Mouse (Mus musculus): Measurements from ENCODE around the gene Wfdc10. TPM values are rescaled to one million over a fixed set of nuclear protein-coding genes. Genes with fewer than 3 reads are reported as not detected.

Wfdc10 gene
- total and polyA plus RNA-seq, 2 experiments from 2014 or later = not detected

DNA sequence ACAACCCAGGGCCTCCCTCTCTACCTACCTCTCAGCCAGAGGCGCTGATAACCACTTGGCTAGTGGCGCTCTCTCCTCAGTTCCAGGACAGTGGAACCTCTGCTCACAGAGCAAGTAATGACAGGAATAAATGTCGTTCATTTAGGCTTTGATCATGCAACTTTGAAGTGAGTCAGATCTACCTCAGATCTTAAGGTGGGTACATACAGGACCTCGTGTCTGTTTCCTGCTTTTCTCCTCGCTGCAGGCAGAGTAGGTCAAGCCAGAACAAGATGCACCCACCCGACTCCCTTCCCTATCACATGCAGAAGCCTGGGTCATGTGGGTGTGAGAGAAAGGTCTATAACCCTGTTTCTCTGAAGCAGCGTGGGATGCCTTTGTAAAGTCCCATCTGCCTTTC lies 18.1 kb downstream of the Wfdc10 start, which contains the start of gene Wfdc11:
Gene Wfdc11 (minus strand): TSS at position 101 of the 400 bp plus-strand sequence.
- ATAC-seq (no peak), DNase-seq (no peak)
- no peak within 1 kb of the TSS for H3K9ac ChIP-seq
- no peaks in the 10 kb centered on the region for H3K9me3 ChIP-seq (ENCODE audit: low read length)
- no peak for TF ChIP-seq CTCF (IDR thresholded peaks at IDR 0.05; ENCODE audit: low read depth)
- WGBS = 79% methylated on average over 7 of the region's 7 CpGs
- H3K4me1 ChIP-seq (ENCODE audit: insufficient read depth) = no peaks in the 10 kb centered on the region
- H3K4me2 ChIP-seq (ENCODE audit: low read depth) = no peak within 1 kb of the TSS
- H3K27me3 ChIP-seq (ENCODE audit: insufficient read depth, low read length) = no peaks in the 10 kb centered on the region
- H3K4me3 ChIP-seq (ENCODE audit: low read depth, low read length) = no peak within 1 kb of the TSS
- H3K27ac ChIP-seq (ENCODE audit: low read depth, low read length) = no peak within 1 kb of the TSS
- no peaks in the 10 kb centered on the region for H3K36me3 ChIP-seq (ENCODE audit: insufficient read depth)

DNA sequence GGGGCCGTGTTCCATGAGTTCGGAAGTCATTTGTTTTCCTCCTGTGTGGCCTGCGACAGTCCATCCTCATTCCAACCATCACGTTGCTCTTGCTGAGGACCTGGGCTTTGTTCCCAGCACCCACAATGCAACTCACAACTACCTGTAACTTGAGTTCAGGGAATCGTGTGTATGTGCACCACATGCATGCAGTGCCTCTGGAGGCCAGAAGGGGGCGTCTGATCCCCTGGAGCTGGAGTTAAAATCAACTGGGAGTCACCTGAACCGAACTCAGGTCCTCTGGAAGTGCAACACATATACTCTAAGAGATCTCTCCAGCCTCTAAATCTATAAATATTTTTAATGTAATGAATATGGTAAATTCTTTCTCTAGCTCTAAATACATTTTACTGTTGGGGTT lies 20.3 kb downstream of the Wfdc10 start:
- Histone ChIP-seq H3K9me3 (ENCODE audit: low read length) (no peaks in the 10 kb centered on the region), H3K4me1 (ENCODE audit: insufficient read depth) (no peaks in the 10 kb centered on the region), H3K27ac (ENCODE audit: low read depth, low read length) (no peak overlapping the region), H3K9ac (no peak overlapping the region), H3K4me2 (ENCODE audit: low read depth) (no peak overlapping the region), H3K4me3 (ENCODE audit: low read depth, low read length) (no peak overlapping the region), H3K36me3 (ENCODE audit: insufficient read depth) (no peaks in the 10 kb centered on the region), H3K27me3 (ENCODE audit: insufficient read depth, low read length) (no peaks in the 10 kb centered on the region)
- TF ChIP-seq CTCF (IDR thresholded peaks at IDR 0.05; ENCODE audit: low read depth) = no peak
- ATAC-seq (no peak), DNase-seq (no peak)
- WGBS = 76% methylated on average over 7 of the region's 7 CpGs

DNA sequence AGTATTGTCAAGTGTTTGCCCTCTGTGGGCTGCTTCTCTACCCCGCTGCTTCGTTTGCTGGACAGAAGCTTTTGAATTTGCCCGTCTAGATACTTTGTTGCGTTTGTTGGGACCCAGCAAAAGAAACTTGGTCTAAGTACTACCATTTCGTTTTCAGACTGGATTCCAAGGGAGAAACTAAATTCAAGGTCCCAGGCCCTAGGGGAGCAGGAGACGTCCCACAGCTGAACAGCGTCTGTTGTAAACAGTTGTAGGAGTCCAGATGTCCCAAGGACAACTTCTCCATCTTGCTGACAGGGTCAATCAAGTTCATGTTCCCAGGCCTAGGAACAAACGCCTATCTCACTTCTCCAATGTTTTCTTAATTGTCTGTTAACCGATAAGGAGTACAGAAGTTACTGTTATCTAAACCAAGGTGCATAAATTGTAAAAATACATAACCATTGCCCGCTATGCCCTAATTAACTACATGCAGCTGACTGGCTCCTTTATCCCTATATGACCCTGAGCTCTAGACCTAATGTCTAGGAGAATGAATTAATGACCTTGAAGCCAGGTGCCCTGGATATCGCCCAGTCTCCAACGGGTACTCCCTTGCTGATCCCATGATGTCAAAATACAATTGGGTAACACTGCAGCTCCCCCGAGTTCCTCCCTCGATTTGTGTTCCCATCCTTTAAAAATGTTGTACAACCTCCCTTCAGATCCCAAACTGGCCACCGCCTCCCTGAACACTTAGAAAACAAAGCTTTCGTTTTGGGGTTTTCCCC lies 21.3 kb downstream of the Wfdc10 start:
- no peak overlapping the region for H3K27ac ChIP-seq (ENCODE audit: low read depth, low read length)
- TF ChIP-seq CTCF (IDR thresholded peaks at IDR 0.05; ENCODE audit: low read depth) = no peak
- DNase-seq (no peak), ATAC-seq (no peak)
- H3K36me3 ChIP-seq (ENCODE audit: insufficient read depth) = no peaks in the 10 kb centered on the region
- H3K4me3 ChIP-seq (ENCODE audit: low read depth, low read length) = no peak overlapping the region
- H3K9me3 ChIP-seq (ENCODE audit: low read length) = no peaks in the 10 kb centered on the region
- H3K4me2 ChIP-seq (ENCODE audit: low read depth) = no peak overlapping the region
- H3K27me3 ChIP-seq (ENCODE audit: insufficient read depth, low read length) = no peaks in the 10 kb centered on the region
- WGBS = 84% methylated on average over 16 of the region's 16 CpGs
- no peak overlapping the region for H3K9ac ChIP-seq
- H3K4me1 ChIP-seq (ENCODE audit: insufficient read depth) = no peaks in the 10 kb centered on the region

DNA sequence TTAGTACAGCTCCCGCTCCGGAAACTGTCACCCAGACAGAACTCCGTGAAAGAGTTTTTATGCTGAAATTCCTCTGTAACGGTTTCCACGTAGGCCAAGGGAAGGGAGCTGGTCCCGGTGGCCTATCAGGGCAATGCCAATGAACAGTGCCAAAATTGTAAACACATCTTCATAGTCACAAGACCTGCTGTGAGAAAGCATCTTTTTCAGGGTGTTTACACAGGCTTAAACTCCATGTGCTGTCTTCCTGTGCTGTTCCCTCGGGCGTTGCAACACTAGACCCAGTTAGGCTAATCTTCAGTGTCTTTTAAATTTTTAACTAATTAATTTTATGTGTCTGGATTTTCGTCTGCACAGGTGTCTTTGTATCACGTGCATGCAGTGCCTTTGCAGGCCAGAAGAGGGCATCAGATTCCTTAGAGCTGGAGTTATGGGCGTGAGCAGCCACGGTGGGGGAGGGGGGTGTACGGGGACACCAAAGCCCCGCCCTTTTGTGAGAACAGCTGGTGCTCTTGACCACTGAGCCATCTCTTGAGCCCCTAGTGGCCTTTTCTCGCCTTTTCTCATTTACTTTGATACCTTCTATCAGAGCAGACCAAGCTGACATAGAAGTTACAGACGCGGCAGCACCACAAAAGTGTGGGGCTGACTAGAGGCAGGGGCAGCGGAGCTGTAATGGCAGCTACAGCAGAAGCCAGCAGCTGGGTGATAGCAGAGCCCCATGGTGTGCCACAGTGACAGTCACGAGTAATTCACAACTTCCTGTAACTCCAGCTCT lies 23.2 kb downstream of the Wfdc10 start:
- no peaks in the 10 kb centered on the region for H3K27me3 ChIP-seq (ENCODE audit: insufficient read depth, low read length)
- DNase-seq (peak; percentile 76), ATAC-seq (peak; percentile 68)
- H3K36me3 ChIP-seq (ENCODE audit: insufficient read depth) = no peaks in the 10 kb centered on the region
- no peaks in the 10 kb centered on the region for H3K9me3 ChIP-seq (ENCODE audit: low read length)
- TF ChIP-seq CTCF (IDR thresholded peaks at IDR 0.05; ENCODE audit: low read depth) = peak; percentile 79
- H3K27ac ChIP-seq (ENCODE audit: low read depth, low read length) = no peak overlapping the region
- H3K9ac ChIP-seq = no peak overlapping the region
- no peaks in the 10 kb centered on the region for H3K4me1 ChIP-seq (ENCODE audit: insufficient read depth)
- WGBS = 21% methylated on average over 19 of the region's 19 CpGs
- peak overlapping the region; percentile 43 for H3K4me2 ChIP-seq (ENCODE audit: low read depth)
- H3K4me3 ChIP-seq (ENCODE audit: low read depth, low read length) = peak overlapping the region; percentile 22

DNA sequence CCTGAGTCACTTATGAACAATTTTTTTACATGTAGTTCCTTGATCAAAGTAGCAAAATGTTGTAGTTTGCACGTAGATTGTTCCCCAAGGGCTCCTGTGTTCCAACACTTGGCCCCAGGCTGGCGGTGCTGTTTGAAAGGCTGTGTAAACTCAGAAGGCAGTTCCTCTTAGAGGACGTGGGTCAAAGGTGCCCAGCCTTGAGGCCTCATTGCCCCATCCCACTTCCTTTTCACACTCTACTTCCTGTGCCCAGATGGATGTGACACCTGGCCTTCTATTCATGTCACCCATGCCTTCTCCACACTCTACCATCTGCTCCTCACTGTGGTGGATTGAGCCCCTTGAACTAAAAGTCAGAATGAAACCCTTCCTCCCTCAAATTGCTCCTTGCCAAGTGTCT lies 24.1 kb downstream of the Wfdc10 start:
- H3K27ac ChIP-seq (ENCODE audit: low read depth, low read length) = no peak overlapping the region
- WGBS = 61% methylated on average over 3 of the region's 3 CpGs
- no peak overlapping the region for H3K4me3 ChIP-seq (ENCODE audit: low read depth, low read length)
- no peaks in the 10 kb centered on the region for H3K27me3 ChIP-seq (ENCODE audit: insufficient read depth, low read length)
- no peaks in the 10 kb centered on the region for H3K4me1 ChIP-seq (ENCODE audit: insufficient read depth)
- H3K36me3 ChIP-seq (ENCODE audit: insufficient read depth) = no peaks in the 10 kb centered on the region
- no peak for TF ChIP-seq CTCF (IDR thresholded peaks at IDR 0.05; ENCODE audit: low read depth)
- H3K9me3 ChIP-seq (ENCODE audit: low read length) = no peaks in the 10 kb centered on the region
- DNase-seq (no peak), ATAC-seq (no peak)
- no peak overlapping the region for H3K9ac ChIP-seq
- no peak overlapping the region for H3K4me2 ChIP-seq (ENCODE audit: low read depth)

DNA sequence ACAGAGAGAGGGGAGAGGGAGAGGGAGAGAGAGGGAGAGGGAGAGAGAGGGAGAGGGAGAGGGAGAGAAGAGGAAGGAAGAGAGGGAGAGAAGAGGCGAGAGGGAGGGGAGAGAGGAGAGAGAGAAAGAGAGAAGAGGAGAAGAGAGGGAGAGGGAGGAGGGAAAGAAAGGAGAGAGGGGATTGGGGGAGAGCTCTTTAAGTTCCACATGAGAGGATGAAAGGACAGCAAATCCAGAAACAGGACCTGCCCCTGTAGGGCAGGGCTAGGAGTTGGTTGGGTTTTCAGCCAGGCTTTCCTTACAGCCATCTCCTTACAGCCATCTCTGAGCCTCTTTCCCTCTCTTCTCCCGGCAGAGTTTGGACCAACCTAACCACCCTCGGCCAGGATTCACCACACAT lies 29.0 kb downstream of the Wfdc10 start, which contains the start of gene Wfdc13:
Gene Wfdc13 (plus strand): TSS at position 301 of the 400 bp plus-strand sequence.
- Histone ChIP-seq H3K4me2 (ENCODE audit: low read depth) (no peak within 1 kb of the TSS), H3K4me1 (ENCODE audit: insufficient read depth) (no peaks in the 10 kb centered on the region), H3K4me3 (ENCODE audit: low read depth, low read length) (no peak within 1 kb of the TSS), H3K36me3 (ENCODE audit: insufficient read depth) (no peaks in the 10 kb centered on the region), H3K27me3 (ENCODE audit: insufficient read depth, low read length) (no peaks in the 10 kb centered on the region), H3K9me3 (ENCODE audit: low read length) (no peaks in the 10 kb centered on the region), H3K27ac (ENCODE audit: low read depth, low read length) (no peak within 1 kb of the TSS), H3K9ac (no peak within 1 kb of the TSS)
- TF ChIP-seq CTCF (IDR thresholded peaks at IDR 0.05; ENCODE audit: low read depth) = no peak
- WGBS = 67% methylated on average over 3 of the region's 3 CpGs
- DNase-seq (no peak), ATAC-seq (no peak)

DNA sequence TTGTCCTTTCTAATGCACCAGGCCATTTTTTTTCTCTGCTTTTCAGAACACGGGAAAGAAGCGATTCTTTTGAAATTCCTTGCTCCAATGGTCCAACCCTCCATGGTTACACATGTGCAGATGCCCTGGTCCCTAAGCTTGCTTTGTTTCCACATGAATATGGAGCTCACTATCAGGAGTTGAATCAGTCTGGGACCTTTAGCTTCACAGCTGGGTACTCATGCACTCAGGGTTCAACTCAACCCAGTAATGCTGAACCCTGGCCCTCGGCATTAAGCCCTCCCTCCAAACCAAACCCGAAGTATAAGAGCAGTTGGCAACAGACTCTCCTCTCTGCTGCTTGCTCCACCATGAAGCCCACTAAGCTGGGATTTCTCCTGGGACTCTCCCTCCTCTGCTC lies 42.4 kb downstream of the Wfdc10 start, which contains the start of gene Spint4:
Gene Spint4 (plus strand): TSS at position 301 of the 400 bp plus-strand sequence.
- no peaks in the 10 kb centered on the region for H3K27me3 ChIP-seq (ENCODE audit: insufficient read depth, low read length)
- ATAC-seq (no peak), DNase-seq (no peak)
- no peaks in the 10 kb centered on the region for H3K9me3 ChIP-seq (ENCODE audit: low read length)
- H3K4me2 ChIP-seq (ENCODE audit: low read depth) = no peak within 1 kb of the TSS
- H3K9ac ChIP-seq = no peak within 1 kb of the TSS
- no peaks in the 10 kb centered on the region for H3K36me3 ChIP-seq (ENCODE audit: insufficient read depth)
- 78% methylated on average over 4 of the region's 4 CpGs for WGBS
- H3K4me1 ChIP-seq (ENCODE audit: insufficient read depth) = no peaks in the 10 kb centered on the region
- no peak for TF ChIP-seq CTCF (IDR thresholded peaks at IDR 0.05; ENCODE audit: low read depth)
- no peak within 1 kb of the TSS for H3K27ac ChIP-seq (ENCODE audit: low read depth, low read length)
- H3K4me3 ChIP-seq (ENCODE audit: low read depth, low read length) = no peak within 1 kb of the TSS
